Mouse (Mus musculus): ENCODE data around the gene 1110051M20Rik. TPM values are rescaled to one million over a fixed set of nuclear protein-coding genes. Genes with fewer than 3 reads are reported as not detected.
A peak's percentile ranks its signal among the peaks of the same experiment; 100 is the strongest.

1110051M20Rik gene
- polyA plus RNA-seq, 1 experiment from 2014 or later, result 68.9 TPM

DNA sequence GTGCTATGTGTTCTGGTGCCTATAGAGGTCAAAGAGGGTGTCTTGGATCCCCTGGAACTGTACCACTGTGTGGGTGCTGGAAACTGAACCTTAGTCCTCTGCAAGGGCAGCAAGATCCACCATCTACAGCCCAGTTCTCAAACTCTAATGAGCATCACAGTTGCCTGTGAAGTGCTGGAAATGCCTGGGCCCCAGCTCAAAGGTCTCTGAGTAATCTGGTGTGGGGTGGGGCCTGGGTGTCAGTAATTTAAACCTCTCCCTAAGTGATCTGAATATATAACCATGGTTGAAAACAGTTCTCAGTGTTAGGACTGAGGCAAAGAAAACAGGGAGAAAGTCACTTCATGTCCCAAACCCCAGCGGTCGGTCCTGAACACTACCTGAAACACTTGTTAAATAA is 81.2 kb downstream of the 1110051M20Rik start:
- ATAC-seq (ENCODE audit: low FRiP score, low TSS enrichment), result no peak
- Histone ChIP-seq H3K36me3 (ENCODE audit: insufficient read depth, low read length) (peaks cover 5% of the 10 kb centered on the region; the same call in 1 of the 2 replicates), H3K9ac (replicated peaks; ENCODE audit: low read length) (no peak overlapping the region), H3K4me1 (ENCODE audit: insufficient read depth, low read length) (peaks cover 12% of the 10 kb centered on the region), H3K4me3 (ENCODE audit: low read length) (no peak overlapping the region), H3K27ac (ENCODE audit: low read length) (no peak overlapping the region), H3K9me3 (ENCODE audit: low read length) (peaks cover 7% of the 10 kb centered on the region), H3K27me3 (ENCODE audit: insufficient read depth, low read length) (no peaks in the 10 kb centered on the region), H3K4me2 (replicated peaks; ENCODE audit: low read depth, low read length) (no peak overlapping the region)
- 91% methylated on average over 2 of the region's 2 CpGs for WGBS

DNA sequence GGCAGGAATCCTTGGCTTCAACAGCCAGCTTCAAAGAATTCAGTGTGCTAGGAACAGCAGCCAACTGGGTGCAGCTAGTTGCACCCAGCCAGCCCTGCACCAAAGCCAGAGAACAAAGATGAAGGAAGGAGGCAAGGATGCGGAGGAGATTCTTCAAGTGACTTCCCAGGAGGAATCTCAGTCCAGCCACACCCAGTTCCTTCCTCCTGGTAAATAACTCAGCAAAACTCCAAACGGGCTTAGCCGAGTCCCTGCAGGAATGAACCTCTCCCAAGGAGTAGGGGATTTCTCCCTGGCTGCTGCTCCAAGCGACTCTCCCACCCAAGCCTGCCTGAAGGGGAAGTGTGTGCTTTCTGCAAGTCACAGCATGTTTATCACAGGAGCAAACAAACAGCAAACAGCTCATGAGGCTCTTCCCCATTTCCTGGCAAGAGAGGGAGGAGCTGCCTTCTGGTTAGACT is 83.4 kb downstream of the 1110051M20Rik start:
- no peak for ATAC-seq (ENCODE audit: low FRiP score, low TSS enrichment)
- Histone ChIP-seq H3K27me3 (ENCODE audit: insufficient read depth, low read length) (no peaks in the 10 kb centered on the region), H3K27ac (ENCODE audit: low read length) (peak overlapping the region; percentile 71), H3K4me2 (replicated peaks; ENCODE audit: low read depth, low read length) (no peak overlapping the region), H3K9ac (replicated peaks; ENCODE audit: low read length) (no peak overlapping the region), H3K36me3 (ENCODE audit: insufficient read depth, low read length) (no peaks in the 10 kb centered on the region), H3K4me3 (ENCODE audit: low read length) (no peak overlapping the region), H3K4me1 (ENCODE audit: insufficient read depth, low read length) (peaks cover 12% of the 10 kb centered on the region), H3K9me3 (ENCODE audit: low read length) (no peaks in the 10 kb centered on the region)
- WGBS, result 19% methylated on average over 4 of the region's 4 CpGs

DNA sequence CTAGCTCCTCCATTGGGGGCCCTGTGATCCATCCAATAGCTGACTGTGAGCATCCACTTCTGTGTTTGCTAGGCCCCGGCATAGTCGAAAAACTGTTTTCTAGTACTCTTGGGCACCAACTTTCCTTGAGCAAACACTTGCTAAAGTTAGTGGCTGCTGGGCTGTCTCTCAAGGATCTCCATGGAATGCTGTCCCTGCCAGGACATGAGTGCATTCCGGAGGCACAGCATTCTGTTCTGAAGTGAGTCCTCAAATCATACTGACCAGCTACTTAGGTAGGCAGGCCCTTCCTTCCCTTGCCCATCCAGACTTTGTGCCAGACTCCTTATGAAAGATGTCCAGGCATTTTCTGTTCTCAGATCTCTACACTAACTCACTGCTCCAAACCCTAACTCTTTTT is 88.7 kb downstream of the 1110051M20Rik start:
- H3K9me3 ChIP-seq (ENCODE audit: low read length), result no peaks in the 10 kb centered on the region
- H3K4me2 ChIP-seq (replicated peaks; ENCODE audit: low read depth, low read length), result no peak overlapping the region
- no peak overlapping the region for H3K4me3 ChIP-seq (ENCODE audit: low read length)
- peaks cover 9% of the 10 kb centered on the region for H3K4me1 ChIP-seq (ENCODE audit: insufficient read depth, low read length)
- H3K36me3 ChIP-seq (ENCODE audit: insufficient read depth, low read length), result no peaks in the 10 kb centered on the region
- ATAC-seq (ENCODE audit: low FRiP score, low TSS enrichment), result no peak
- no peaks in the 10 kb centered on the region for H3K27me3 ChIP-seq (ENCODE audit: insufficient read depth, low read length)
- WGBS, result 93% methylated on average over 3 of the region's 3 CpGs
- no peak overlapping the region for H3K9ac ChIP-seq (replicated peaks; ENCODE audit: low read length)
- no peak overlapping the region for H3K27ac ChIP-seq (ENCODE audit: low read length)

GRCm38 (mm10) chr2:91354727-91355403 is 89.6 kb downstream of the 1110051M20Rik start:
- Histone ChIP-seq H3K4me2 (replicated peaks; ENCODE audit: low read depth, low read length) (no peak overlapping the region), H3K4me3 (ENCODE audit: low read length) (no peak overlapping the region), H3K27ac (ENCODE audit: low read length) (peak overlapping the region; percentile 58; the same call in 1 of the 2 replicates), H3K9me3 (ENCODE audit: low read length) (no peaks in the 10 kb centered on the region), H3K9ac (replicated peaks; ENCODE audit: low read length) (no peak overlapping the region), H3K36me3 (ENCODE audit: insufficient read depth, low read length) (no peaks in the 10 kb centered on the region), H3K27me3 (ENCODE audit: insufficient read depth, low read length) (no peaks in the 10 kb centered on the region), H3K4me1 (ENCODE audit: insufficient read depth, low read length) (peaks cover 9% of the 10 kb centered on the region)
- ATAC-seq (ENCODE audit: low FRiP score, low TSS enrichment), result no peak; the same call in 1 of the 2 replicates
- WGBS, result 60% methylated on average over 6 of the region's 6 CpGs

- ATAC-seq (ENCODE audit: low FRiP score, low TSS enrichment), result no peak
- peaks cover 17% of the 10 kb centered on the region for H3K4me1 ChIP-seq (ENCODE audit: insufficient read depth, low read length)
- WGBS, result 15% methylated on average over 3 of the region's 3 CpGs
- H3K4me2 ChIP-seq (replicated peaks; ENCODE audit: low read depth, low read length), result no peak overlapping the region
- H3K27me3 ChIP-seq (ENCODE audit: insufficient read depth, low read length), result no peaks in the 10 kb centered on the region
- H3K36me3 ChIP-seq (ENCODE audit: insufficient read depth, low read length), result no peaks in the 10 kb centered on the region
- H3K9ac ChIP-seq (replicated peaks; ENCODE audit: low read length), result no peak overlapping the region
- H3K9me3 ChIP-seq (ENCODE audit: low read length), result no peaks in the 10 kb centered on the region
- no peak overlapping the region for H3K4me3 ChIP-seq (ENCODE audit: low read length)
- 0 out of 2 replicates have a peak overlapping the region, but pooled peaks have one; percentile 63 for H3K27ac ChIP-seq (ENCODE audit: low read length)
These were observed 90.7 kb downstream of the 1110051M20Rik start for GRCm38 (mm10) chr2:91353854-91354253.

DNA sequence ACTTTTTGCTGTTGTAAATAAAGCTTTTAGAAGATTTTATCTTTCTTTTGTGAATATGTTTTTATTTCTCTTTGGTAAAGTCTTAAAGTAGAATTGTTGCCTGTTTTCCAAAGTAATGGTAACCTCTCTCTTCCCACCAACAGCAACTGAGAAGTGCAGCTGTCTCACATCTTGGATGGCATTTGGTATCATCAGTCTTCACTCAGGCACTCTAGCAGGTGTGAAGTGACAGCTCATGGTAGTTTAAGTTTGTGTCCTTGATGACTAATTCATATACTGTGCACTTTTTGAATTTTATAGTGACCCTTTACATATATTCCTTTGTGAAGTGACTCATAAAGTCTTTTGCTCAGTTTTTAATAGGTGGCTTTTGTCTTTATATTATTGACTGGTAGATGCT is 92.7 kb downstream of the 1110051M20Rik start:
- no peak for ATAC-seq (ENCODE audit: low FRiP score, low TSS enrichment)
- Histone ChIP-seq H3K4me3 (ENCODE audit: low read length) (no peak overlapping the region), H3K9me3 (ENCODE audit: low read length) (no peaks in the 10 kb centered on the region), H3K36me3 (ENCODE audit: insufficient read depth, low read length) (no peaks in the 10 kb centered on the region), H3K9ac (replicated peaks; ENCODE audit: low read length) (no peak overlapping the region), H3K4me1 (ENCODE audit: insufficient read depth, low read length) (peaks cover 21% of the 10 kb centered on the region), H3K27ac (ENCODE audit: low read length) (no peak overlapping the region), H3K27me3 (ENCODE audit: insufficient read depth, low read length) (no peaks in the 10 kb centered on the region), H3K4me2 (replicated peaks; ENCODE audit: low read depth, low read length) (no peak overlapping the region)

GRCm38 (mm10) chr2:91349974-91350457 is 94.5 kb downstream of the 1110051M20Rik start:
- Histone ChIP-seq H3K4me2 (replicated peaks; ENCODE audit: low read depth, low read length) (no peak overlapping the region; the same call in 1 of the 2 replicates), H3K9ac (replicated peaks; ENCODE audit: low read length) (no peak overlapping the region), H3K4me1 (ENCODE audit: insufficient read depth, low read length) (peaks cover 19% of the 10 kb centered on the region), H3K27ac (ENCODE audit: low read length) (peak overlapping the region; percentile 79), H3K4me3 (ENCODE audit: low read length) (no peak overlapping the region), H3K27me3 (ENCODE audit: insufficient read depth, low read length) (no peaks in the 10 kb centered on the region), H3K36me3 (ENCODE audit: insufficient read depth, low read length) (no peaks in the 10 kb centered on the region), H3K9me3 (ENCODE audit: low read length) (no peaks in the 10 kb centered on the region)
- ATAC-seq (ENCODE audit: low FRiP score, low TSS enrichment), result peak; percentile 75
- 36% methylated on average over 6 of the region's 6 CpGs for WGBS

DNA sequence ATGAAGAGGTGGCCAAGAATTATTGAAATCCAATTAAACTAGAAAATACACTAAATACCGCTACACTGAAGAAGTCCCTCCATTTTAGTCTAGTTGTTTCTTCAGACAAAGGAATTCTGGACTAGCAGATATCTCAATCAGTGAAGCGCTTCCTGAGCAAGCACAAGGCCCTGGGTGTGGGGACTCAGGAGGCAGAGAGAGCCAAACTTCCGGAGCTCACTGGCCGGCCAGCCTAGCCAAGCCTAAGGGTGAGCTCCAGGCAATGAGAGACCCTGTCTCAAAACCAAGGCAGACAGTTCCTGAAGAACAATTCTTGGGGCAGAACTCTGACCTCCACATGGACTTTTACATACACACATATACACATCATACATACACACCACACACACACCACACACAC is 95.6 kb downstream of the 1110051M20Rik start:
- no peaks in the 10 kb centered on the region for H3K9me3 ChIP-seq (ENCODE audit: low read length)
- WGBS, result 77% methylated on average over 4 of the region's 4 CpGs
- no peak for ATAC-seq (ENCODE audit: low FRiP score, low TSS enrichment)
- no peak overlapping the region for H3K4me2 ChIP-seq (replicated peaks; ENCODE audit: low read depth, low read length)
- no peak overlapping the region for H3K27ac ChIP-seq (ENCODE audit: low read length)
- no peak overlapping the region for H3K4me3 ChIP-seq (ENCODE audit: low read length)
- H3K36me3 ChIP-seq (ENCODE audit: insufficient read depth, low read length), result no peaks in the 10 kb centered on the region
- no peak overlapping the region for H3K9ac ChIP-seq (replicated peaks; ENCODE audit: low read length)
- H3K27me3 ChIP-seq (ENCODE audit: insufficient read depth, low read length), result no peaks in the 10 kb centered on the region
- H3K4me1 ChIP-seq (ENCODE audit: insufficient read depth, low read length), result peaks cover 14% of the 10 kb centered on the region

DNA sequence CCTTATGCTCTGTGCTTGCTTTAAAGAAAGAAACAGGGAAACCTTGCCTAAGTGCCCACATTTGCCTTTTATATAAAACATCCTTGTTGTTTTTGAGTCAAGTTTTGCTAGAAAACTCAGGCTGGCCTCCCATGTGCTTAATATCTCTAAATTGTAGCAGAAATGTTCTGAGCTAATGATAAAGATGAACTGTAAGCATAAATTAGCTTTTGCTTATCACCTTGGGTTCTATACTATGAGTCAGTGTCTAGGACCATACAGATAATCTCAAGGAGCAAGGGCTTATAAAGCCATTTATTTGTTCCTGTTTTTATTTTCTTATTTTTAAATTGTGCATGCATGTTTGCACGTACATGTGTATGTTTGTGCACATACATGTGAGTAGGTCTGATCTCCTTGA is 98.9 kb downstream of the 1110051M20Rik start:
- ATAC-seq (ENCODE audit: low FRiP score, low TSS enrichment), result no peak
- Histone ChIP-seq H3K27ac (ENCODE audit: low read length) (no peak overlapping the region), H3K36me3 (ENCODE audit: insufficient read depth, low read length) (no peaks in the 10 kb centered on the region), H3K4me2 (replicated peaks; ENCODE audit: low read depth, low read length) (no peak overlapping the region), H3K9ac (replicated peaks; ENCODE audit: low read length) (no peak overlapping the region), H3K4me3 (ENCODE audit: low read length) (no peak overlapping the region), H3K4me1 (ENCODE audit: insufficient read depth, low read length) (peaks cover 14% of the 10 kb centered on the region), H3K27me3 (ENCODE audit: insufficient read depth, low read length) (no peaks in the 10 kb centered on the region), H3K9me3 (ENCODE audit: low read length) (peaks cover 4% of the 10 kb centered on the region; the same call in 1 of the 2 replicates)
- 95% methylated on average over 1 of the region's 1 CpGs for WGBS

GRCm38 (mm10) chr2:91339591-91339990 is 104.9 kb downstream of the 1110051M20Rik start:
- no peak for ATAC-seq (ENCODE audit: low FRiP score, low TSS enrichment)
- Histone ChIP-seq H3K9me3 (ENCODE audit: low read length) (peaks cover 4% of the 10 kb centered on the region; the same call in 1 of the 2 replicates), H3K4me1 (ENCODE audit: insufficient read depth, low read length) (no peaks in the 10 kb centered on the region), H3K27ac (ENCODE audit: low read length) (no peak overlapping the region), H3K9ac (replicated peaks; ENCODE audit: low read length) (no peak overlapping the region), H3K36me3 (ENCODE audit: insufficient read depth, low read length) (no peaks in the 10 kb centered on the region), H3K4me3 (ENCODE audit: low read length) (no peak overlapping the region), H3K27me3 (ENCODE audit: insufficient read depth, low read length) (no peaks in the 10 kb centered on the region), H3K4me2 (replicated peaks; ENCODE audit: low read depth, low read length) (no peak overlapping the region)
- WGBS, result 94% methylated on average over 2 of the region's 2 CpGs

Data from kidney, embryonic 16.5 days (tissue).